Mouse (Mus musculus) stomach, embryonic 16.5 days (tissue): ENCODE data around the gene Tmbim4. TPM values are rescaled to one million over a fixed set of nuclear protein-coding genes. Genes with fewer than 3 reads are reported as not detected.

Source experiments
- ATAC-seq: fragments of 200-750 bp; cut with Nextera tagmentation; 2 replicates; pipeline ENCODE4 v1.8.0; 2017; ENCODE audit warnings: moderate number of reproducible peaks, moderate TSS enrichment; ENCODE audit not compliant: insufficient read depth, low FRiP score
- H3K27ac ChIP-seq: fragments of 300-500 bp; sonication (generic); 2 replicates; pipeline ENCODE4 v1.5.1; 2014; ENCODE audit warnings: low read length
- H3K27me3 ChIP-seq: fragments of 300-500 bp; sonication (generic); 2 replicates; pipeline ENCODE4 v1.6.1; 2014; ENCODE audit warnings: low read length, control low read depth, mixed read lengths; ENCODE audit not compliant: control insufficient read depth, insufficient read depth
- H3K36me3 ChIP-seq: fragments of 300-500 bp; sonication (generic); 2 replicates; pipeline ENCODE4 v1.6.1; 2014; ENCODE audit warnings: low read length; ENCODE audit not compliant: control insufficient read depth, insufficient read depth
- H3K4me1 ChIP-seq: fragments of 300-500 bp; sonication (generic); 2 replicates; pipeline ENCODE4 v1.6.1; 2014; ENCODE audit warnings: low read length, control low read depth, mixed read lengths; ENCODE audit not compliant: control insufficient read depth, insufficient read depth
- H3K4me2 ChIP-seq: fragments of 300-500 bp; sonication (generic); 2 replicates; pipeline ENCODE4 v1.6.1; 2014; ENCODE audit warnings: low read depth, low read length, mixed read lengths
- H3K4me3 ChIP-seq: fragments of 300-500 bp; sonication (generic); replicated peaks from 2 replicates; pipeline ENCODE4 v1.5.1; 2014; ENCODE audit warnings: mild to moderate bottlenecking, low read length
- H3K9ac ChIP-seq: fragments of 300-500 bp; sonication (generic); 2 replicates; pipeline ENCODE4 v1.6.1; 2014; ENCODE audit warnings: low read length
- H3K9me3 ChIP-seq: fragments of 300-500 bp; sonication (generic); replicated peaks from 2 replicates; pipeline ENCODE4 v1.6.1; 2016; ENCODE audit warnings: low read length, control low read depth; ENCODE audit not compliant: control insufficient read depth
- WGBS: fragments of 180-500 bp; shearing (Covaris S2); extraction: QIAGEN DNeasy Blood & Tissue Kit; methylation state at CpG from one replicate; pipeline ENCODE4 v1.1.7; 2014; 5-methylcytosine and 5-hydroxymethylcytosine counted together
- polyA plus RNA-seq: library from polyadenylated mRNA; unstranded; fragments of >200 nt; fragmentation: Nextera tagmentation; extraction: Ambion mirVana; gene quantifications from 2 replicates; pipeline ENCODE4 v1.2.1, GENCODE M21; 2015

Gene Tmbim4
- polyA plus RNA-seq, 1 experiment from 2014 or later, result 126 TPM

- no peaks in the 10 kb centered on the region for H3K36me3 ChIP-seq
Measured at GRCm38 (mm10) chr10:120246994-120247750, 45.8 kb downstream of the Tmbim4 start.

GRCm38 (mm10) chr10:120250911-120251683 is 49.7 kb downstream of the Tmbim4 start:
- 51% methylated on average over 11 of the region's 11 CpGs for WGBS
- Histone ChIP-seq H3K4me2 (no peak overlapping the region), H3K27me3 (no peaks in the 10 kb centered on the region), H3K36me3 (no peaks in the 10 kb centered on the region), H3K27ac (no peak overlapping the region), H3K9me3 (no peaks in the 10 kb centered on the region), H3K4me3 (no peak overlapping the region), H3K4me1 (no peaks in the 10 kb centered on the region), H3K9ac (no peak overlapping the region)
- no peak for ATAC-seq

More at GRCm38 (mm10) chr10:120246994-120247750, 45.8 kb downstream of the Tmbim4 start:
- Histone ChIP-seq H3K9me3 (no peaks in the 10 kb centered on the region), H3K4me1 (no peaks in the 10 kb centered on the region), H3K27me3 (no peaks in the 10 kb centered on the region), H3K27ac (no peak overlapping the region), H3K4me2 (no peak overlapping the region), H3K4me3 (no peak overlapping the region), H3K9ac (no peak overlapping the region)
- ATAC-seq, result no peak
- 37% methylated on average over 9 of the region's 9 CpGs for WGBS

- no peaks in the 10 kb centered on the region for H3K9me3 ChIP-seq
- H3K4me3 ChIP-seq, result no peak overlapping the region
- no peak for ATAC-seq
- H3K27ac ChIP-seq, result no peak overlapping the region
- no peak overlapping the region for H3K9ac ChIP-seq
- 86% methylated on average over 4 of the region's 4 CpGs for WGBS
- no peaks in the 10 kb centered on the region for H3K27me3 ChIP-seq
- H3K36me3 ChIP-seq, result no peaks in the 10 kb centered on the region
- no peaks in the 10 kb centered on the region for H3K4me1 ChIP-seq
- H3K4me2 ChIP-seq, result no peak overlapping the region
Measured at GRCm38 (mm10) chr10:120251791-120252190, 50.4 kb downstream of the Tmbim4 start.

- H3K36me3 ChIP-seq, result no peaks in the 10 kb centered on the region
- H3K27ac ChIP-seq, result no peak overlapping the region
- no peaks in the 10 kb centered on the region for H3K27me3 ChIP-seq
- H3K4me2 ChIP-seq, result no peak overlapping the region
- H3K9ac ChIP-seq, result no peak overlapping the region
- H3K4me1 ChIP-seq, result no peaks in the 10 kb centered on the region
- H3K9me3 ChIP-seq, result no peaks in the 10 kb centered on the region
- WGBS, result 36% methylated on average over 8 of the region's 8 CpGs
- no peak overlapping the region for H3K4me3 ChIP-seq
- no peak for ATAC-seq
Measured at GRCm38 (mm10) chr10:120252800-120253199, 51.4 kb downstream of the Tmbim4 start.

GRCm38 (mm10) chr10:120257231-120257630 is 55.8 kb downstream of the Tmbim4 start:
- Histone ChIP-seq H3K27ac (no peak overlapping the region), H3K4me2 (peak overlapping the region; percentile 19; the same call in 1 of the 2 replicates), H3K4me1 (no peaks in the 10 kb centered on the region), H3K9me3 (no peaks in the 10 kb centered on the region), H3K36me3 (no peaks in the 10 kb centered on the region), H3K9ac (no peak overlapping the region), H3K4me3 (no peak overlapping the region), H3K27me3 (no peaks in the 10 kb centered on the region)
- 18% methylated on average over 11 of the region's 11 CpGs for WGBS
- peak; percentile 21; the same call in 1 of the 2 replicates for ATAC-seq

GRCm38 (mm10) chr10:120267790-120268189 is 66.4 kb downstream of the Tmbim4 start:
- WGBS, result 67% methylated on average over 12 of the region's 12 CpGs
- Histone ChIP-seq H3K27me3 (no peaks in the 10 kb centered on the region), H3K27ac (no peak overlapping the region), H3K9me3 (no peaks in the 10 kb centered on the region), H3K9ac (no peak overlapping the region), H3K4me2 (no peak overlapping the region), H3K4me3 (no peak overlapping the region), H3K36me3 (no peaks in the 10 kb centered on the region), H3K4me1 (no peaks in the 10 kb centered on the region; the same call in 1 of the 2 replicates)
- no peak for ATAC-seq

- Histone ChIP-seq H3K9me3 (no peaks in the 10 kb centered on the region), H3K27ac (no peak overlapping the region), H3K27me3 (no peaks in the 10 kb centered on the region), H3K4me3 (no peak overlapping the region), H3K4me2 (no peak overlapping the region), H3K9ac (no peak overlapping the region), H3K36me3 (no peaks in the 10 kb centered on the region), H3K4me1 (no peaks in the 10 kb centered on the region; the same call in 1 of the 2 replicates)
- ATAC-seq, result no peak
- WGBS, result 96% methylated on average over 13 of the region's 13 CpGs
Measured at GRCm38 (mm10) chr10:120269946-120270345, 68.6 kb downstream of the Tmbim4 start.

- no peak overlapping the region for H3K27ac ChIP-seq
- WGBS, result 74% methylated on average over 4 of the region's 4 CpGs
- ATAC-seq, result no peak
Measured at GRCm38 (mm10) chr10:120270777-120271176, 69.4 kb downstream of the Tmbim4 start.

GRCm38 (mm10) chr10:120271318-120271717 is 69.9 kb downstream of the Tmbim4 start:
- no peak overlapping the region for H3K4me3 ChIP-seq
- no peak overlapping the region for H3K4me2 ChIP-seq
- H3K27ac ChIP-seq, result no peak overlapping the region
- no peaks in the 10 kb centered on the region for H3K27me3 ChIP-seq
- H3K9me3 ChIP-seq, result no peaks in the 10 kb centered on the region
- no peak overlapping the region for H3K9ac ChIP-seq
- no peaks in the 10 kb centered on the region for H3K36me3 ChIP-seq
- no peak for ATAC-seq
- 66% methylated on average over 6 of the region's 6 CpGs for WGBS
- H3K4me1 ChIP-seq, result no peaks in the 10 kb centered on the region; the same call in 1 of the 2 replicates

More at GRCm38 (mm10) chr10:120270777-120271176, 69.4 kb downstream of the Tmbim4 start:
- Histone ChIP-seq H3K4me3 (no peak overlapping the region), H3K4me2 (no peak overlapping the region), H3K9me3 (no peaks in the 10 kb centered on the region), H3K27me3 (no peaks in the 10 kb centered on the region), H3K4me1 (no peaks in the 10 kb centered on the region; the same call in 1 of the 2 replicates), H3K36me3 (no peaks in the 10 kb centered on the region), H3K9ac (no peak overlapping the region)
